Mouse (Mus musculus): ENCODE measurements around the gene Olfr223. TPM values are rescaled to one million over a fixed set of nuclear protein-coding genes. Genes with fewer than 3 reads are reported as not detected.
"Not testable (repeated sequence)": the region's sequence is repeated elsewhere in the genome, so short reads cannot be mapped to it uniquely, and the experiment has no call there.

The Olfr223 gene
- total RNA-seq, 2 experiments from 2014 or later = not detected

GRCm38 (mm10) chr11:59596950-59597349 lies 3.9 kb upstream of the Olfr223 start:
- no peak for DNase-seq (ENCODE audit: low spot score)

- DNase-seq (ENCODE audit: low spot score) = no peak
These were observed 3.0 kb upstream of the Olfr223 start for GRCm38 (mm10) chr11:59596091-59596490.

- DNase-seq (ENCODE audit: low spot score) = no peak
These were observed 3.6 kb downstream of the Olfr223 start for GRCm38 (mm10) chr11:59589496-59589895.

GRCm38 (mm10) chr11:59584539-59584938 lies 8.6 kb downstream of the Olfr223 start:
- no peak for DNase-seq (ENCODE audit: low spot score)

GRCm38 (mm10) chr11:59576135-59576534 lies 17.0 kb downstream of the Olfr223 start, which contains the start of gene Olfr222:
Gene Olfr222, minus strand, starts transcription at chr11:59576235.
- DNase-seq (ENCODE audit: low spot score) = not testable (repeated sequence)

GRCm38 (mm10) chr11:59575726-59576125 lies 17.4 kb downstream of the Olfr223 start:
- DNase-seq (ENCODE audit: low spot score) = no peak

GRCm38 (mm10) chr11:59569306-59569705 lies 23.8 kb downstream of the Olfr223 start:
- DNase-seq (ENCODE audit: low spot score) = peak; percentile 10

- DNase-seq (ENCODE audit: low spot score) = no peak
These were observed 30.3 kb downstream of the Olfr223 start for GRCm38 (mm10) chr11:59562837-59563236.

- no peak for DNase-seq (ENCODE audit: low spot score)
These were observed 30.8 kb downstream of the Olfr223 start for GRCm38 (mm10) chr11:59562336-59562735.

- no peak for DNase-seq (ENCODE audit: low spot score)
These were observed 32.2 kb downstream of the Olfr223 start for GRCm38 (mm10) chr11:59560906-59561305.

GRCm38 (mm10) chr11:59554535-59554934 lies 38.6 kb downstream of the Olfr223 start:
- DNase-seq (ENCODE audit: low spot score) = no peak

GRCm38 (mm10) chr11:59554127-59554526 lies 39.0 kb downstream of the Olfr223 start:
- DNase-seq (ENCODE audit: low spot score) = no peak

GRCm38 (mm10) chr11:59544005-59544404 lies 49.1 kb downstream of the Olfr223 start:
- DNase-seq (ENCODE audit: low spot score) = no peak

GRCm38 (mm10) chr11:59543376-59543775 lies 49.7 kb downstream of the Olfr223 start:
- DNase-seq (ENCODE audit: low spot score) = no peak

GRCm38 (mm10) chr11:59542442-59542841 lies 50.6 kb downstream of the Olfr223 start:
- no peak for DNase-seq (ENCODE audit: low spot score)

GRCm38 (mm10) chr11:59541324-59541723 lies 51.8 kb downstream of the Olfr223 start, which contains the start of gene Nlrp3:
Gene Nlrp3, plus strand, starts transcription at chr11:59541568.
- DNase-seq (ENCODE audit: low spot score) = no peak

GRCm38 (mm10) chr11:59540123-59540522 lies 53.0 kb downstream of the Olfr223 start:
- no peak for DNase-seq (ENCODE audit: low spot score)

Other genes with a start within 250 kb of the Olfr223 start
- gene Prss38, start 217.6 kb downstream of the Olfr223 start, total RNA-seq (2021) = not detected
- 1 to 10 TPM; 9.0 to 9.8 TPM for gene Jmjd4, start 143.2 kb downstream of the Olfr223 start, total RNA-seq (2021)
- gene Snap47, start 142.1 kb downstream of the Olfr223 start, total RNA-seq (2021) = 10 to 100 TPM; 23.9 to 24.2 TPM
- 1 to 10 TPM; 2.0 to 2.3 TPM for gene Zfp867, start 120.8 kb downstream of the Olfr223 start, total RNA-seq (2021)
- 10 to 100 TPM; 14.3 to 15.6 TPM for gene Zkscan17, start 66.5 kb downstream of the Olfr223 start, total RNA-seq (2021)
- gene Nlrp3, start 51.7 kb downstream of the Olfr223 start, total RNA-seq (2021) = under 1 TPM in 1 of 2 experiments, not detected in 1; 0.12 TPM
- gene Olfr222, start 17.1 kb downstream of the Olfr223 start, total RNA-seq (2021) = not detected
- 10 to 100 TPM; 61.2 to 84.0 TPM for gene Mprip, start 68.0 kb upstream of the Olfr223 start, total RNA-seq (2021)
- not detected for gene Pld6, start 194.4 kb upstream of the Olfr223 start, total RNA-seq (2021)
- 10 to 100 TPM; 40.9 to 53.0 TPM for gene Flcn, start 216.7 kb upstream of the Olfr223 start, total RNA-seq (2021)
- gene Nt5m, start 246.2 kb upstream of the Olfr223 start, total RNA-seq (2021) = 10 to 100 TPM; 18.9 to 19.3 TPM
- gene Cops3, start 246.5 kb upstream of the Olfr223 start, total RNA-seq (2021) = 10 to 100 TPM; 85.3 to 89.1 TPM

Data from gastrocnemius, adult 18-20 months (tissue).